Mouse (Mus musculus) CD4-positive, CD25-positive, alpha-beta regulatory T cell (primary cell): ENCODE data around the gene Trpm1. TPM values are rescaled to one million over a fixed set of nuclear protein-coding genes. Genes with fewer than 3 reads are reported as not detected.

Source experiments
- polyA plus RNA-seq: library from polyadenylated mRNA; unstranded; fragments of 100-300 nt; shearing (Covaris generic); gene quantifications from one replicate; pipeline ENCODE4 v1.2.1, GENCODE M21; 2017

Gene Trpm1
- 11.9 TPM for polyA plus RNA-seq

DNA sequence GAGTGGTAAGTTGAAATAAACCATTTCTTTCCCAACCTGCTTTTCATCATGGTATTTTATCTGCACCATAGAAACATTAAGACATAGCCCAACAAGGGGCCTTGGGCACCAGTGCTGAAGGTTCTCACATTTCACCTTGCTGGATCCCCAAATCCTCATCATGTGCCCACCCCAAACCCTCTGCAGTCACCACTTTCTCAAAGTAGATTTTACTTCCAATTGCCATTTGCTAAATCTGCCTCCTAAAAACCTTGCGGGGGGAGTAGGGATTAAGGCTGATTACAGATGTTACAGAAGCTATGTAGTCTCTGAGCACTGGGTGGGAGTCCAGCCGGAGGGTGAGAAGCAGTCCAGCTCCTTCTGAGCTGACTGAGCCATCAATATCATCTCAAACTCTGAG lies at the start of gene Trpm1:
Gene Trpm1, plus strand, starts transcription at position 301 of the 400 bp plus-strand sequence.

DNA sequence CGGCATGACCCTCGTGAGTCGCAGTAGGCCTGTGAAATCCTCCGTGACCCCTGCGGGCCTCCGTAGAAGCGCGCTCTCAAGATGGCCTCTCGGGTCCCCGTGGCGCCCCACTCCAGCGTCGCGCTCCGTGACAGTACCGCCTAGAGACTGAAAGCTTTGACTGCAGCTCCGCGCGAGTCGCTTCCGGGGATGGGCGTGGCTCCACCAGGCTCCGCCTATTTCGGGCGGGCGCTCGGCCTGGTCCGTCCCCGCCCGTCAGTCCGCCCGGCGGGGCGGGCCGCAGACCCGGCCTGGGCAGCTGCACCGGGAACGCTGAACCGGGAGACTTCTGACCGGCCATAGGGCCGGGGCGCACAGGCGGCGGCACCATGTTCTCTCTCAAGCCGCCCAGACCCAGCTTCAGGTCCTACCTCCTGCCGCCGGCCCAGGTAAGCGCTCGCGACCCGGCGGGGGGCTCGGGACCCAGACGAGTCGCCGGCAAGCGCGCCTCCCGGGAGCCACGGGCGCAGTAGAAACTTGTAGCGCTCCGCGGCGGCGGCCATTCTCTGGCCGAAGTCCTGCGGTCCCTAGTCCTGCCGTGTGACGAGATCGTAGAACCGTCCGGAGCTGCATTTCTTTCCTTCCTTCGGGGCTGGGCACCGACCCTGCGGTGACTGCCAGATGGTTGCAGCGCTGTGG lies 133.9 kb downstream of the Trpm1 start, which contains the start of gene Mtmr10:
Gene Mtmr10, plus strand, starts transcription at position 240 of the 678 bp plus-strand sequence.

Other genes with a start within 250 kb of the Trpm1 start
- gene E030018B13Rik, start 237.0 kb upstream of the Trpm1 start, polyA plus RNA-seq: 0.29 TPM
- gene Klf13, start 214.9 kb upstream of the Trpm1 start, polyA plus RNA-seq: 368 TPM
- gene Mtmr10, start 133.8 kb downstream of the Trpm1 start, polyA plus RNA-seq: 11.1 TPM
- gene Fan1, start 220.3 kb downstream of the Trpm1 start, polyA plus RNA-seq: 9.1 TPM
- gene Mphosph10, start 238.4 kb downstream of the Trpm1 start, polyA plus RNA-seq: 51.4 TPM
- 29.4 TPM for gene Mcee, start 238.8 kb downstream of the Trpm1 start, polyA plus RNA-seq